Mouse (Mus musculus): ENCODE results near the gene Ovgp1. TPM values are rescaled to one million over a fixed set of nuclear protein-coding genes. Genes with fewer than 3 reads are reported as not detected.

Ovgp1 gene
- 1.7 TPM for polyA plus RNA-seq (2014; fragmentation: Illumina TruSeq; extraction: RNeasy Lipid Tissue Mini Kit (QIAGEN cat#74804); ENCODE audit: low replicate concordance)

GRCm38 (mm10) chr3:105973411-105973810 is at the start of gene Ovgp1:
TSS of gene Ovgp1 (plus strand) at chr3:105973711.

GRCm38 (mm10) chr3:105932240-105933071 is 41.1 kb upstream of the Ovgp1 start, which contains the start of gene I830077J02Rik:
TSS of gene I830077J02Rik (minus strand) at chr3:105932664.

GRCm38 (mm10) chr3:105958974-105959580 is 14.4 kb upstream of the Ovgp1 start, which contains the start of gene Wdr77:
TSS of gene Wdr77 (plus strand) at chr3:105959369.

GRCm38 (mm10) chr3:105959999-105960398 is 13.5 kb upstream of the Ovgp1 start, which contains the start of gene Atp5f1:
TSS of gene Atp5f1 (minus strand) at chr3:105960099.

GRCm38 (mm10) chr3:106014546-106014945 is 41.0 kb downstream of the Ovgp1 start, which contains the start of gene Pifo:
TSS of gene Pifo (minus strand) at chr3:106014646.

GRCm38 (mm10) chr3:106032781-106033180 is 59.3 kb downstream of the Ovgp1 start, which contains the start of gene Chil5:
TSS of gene Chil5 (minus strand) at chr3:106032814.

Other genes with a start within 250 kb of the Ovgp1 start
- gene Rap1a, start 172.4 kb upstream of the Ovgp1 start, polyA plus RNA-seq (2014; fragmentation: Illumina TruSeq; extraction: RNeasy Lipid Tissue Mini Kit (QIAGEN cat#74804); ENCODE audit: low replicate concordance), result 567 TPM
- 0.82 TPM for gene Adora3, start 102.9 kb upstream of the Ovgp1 start, polyA plus RNA-seq (2014; fragmentation: Illumina TruSeq; extraction: RNeasy Lipid Tissue Mini Kit (QIAGEN cat#74804); ENCODE audit: low replicate concordance)
- 0.97 TPM for gene Tmigd3, start 102.8 kb upstream of the Ovgp1 start, polyA plus RNA-seq (2014; fragmentation: Illumina TruSeq; extraction: RNeasy Lipid Tissue Mini Kit (QIAGEN cat#74804); ENCODE audit: low replicate concordance)
- 6.8 TPM for gene I830077J02Rik, start 41.0 kb upstream of the Ovgp1 start, polyA plus RNA-seq (2014; fragmentation: Illumina TruSeq; extraction: RNeasy Lipid Tissue Mini Kit (QIAGEN cat#74804); ENCODE audit: low replicate concordance)
- gene Wdr77, start 14.3 kb upstream of the Ovgp1 start, polyA plus RNA-seq (2014; fragmentation: Illumina TruSeq; extraction: RNeasy Lipid Tissue Mini Kit (QIAGEN cat#74804); ENCODE audit: low replicate concordance), result 29.0 TPM
- 2,243 TPM for gene Atp5f1, start 13.6 kb upstream of the Ovgp1 start, polyA plus RNA-seq (2014; fragmentation: Illumina TruSeq; extraction: RNeasy Lipid Tissue Mini Kit (QIAGEN cat#74804); ENCODE audit: low replicate concordance)
- not detected for gene Pifo, start 40.9 kb downstream of the Ovgp1 start, polyA plus RNA-seq (2014; fragmentation: Illumina TruSeq; extraction: RNeasy Lipid Tissue Mini Kit (QIAGEN cat#74804); ENCODE audit: low replicate concordance)
- not detected for gene Chil5, start 59.1 kb downstream of the Ovgp1 start, polyA plus RNA-seq (2014; fragmentation: Illumina TruSeq; extraction: RNeasy Lipid Tissue Mini Kit (QIAGEN cat#74804); ENCODE audit: low replicate concordance)
- not detected for gene Chia1, start 139.5 kb downstream of the Ovgp1 start, polyA plus RNA-seq (2014; fragmentation: Illumina TruSeq; extraction: RNeasy Lipid Tissue Mini Kit (QIAGEN cat#74804); ENCODE audit: low replicate concordance)
- gene Chil3, start 193.9 kb downstream of the Ovgp1 start, polyA plus RNA-seq (2014; fragmentation: Illumina TruSeq; extraction: RNeasy Lipid Tissue Mini Kit (QIAGEN cat#74804); ENCODE audit: low replicate concordance), result not detected
- not detected for gene Chil4, start 245.8 kb downstream of the Ovgp1 start, polyA plus RNA-seq (2014; fragmentation: Illumina TruSeq; extraction: RNeasy Lipid Tissue Mini Kit (QIAGEN cat#74804); ENCODE audit: low replicate concordance)

Measured in small intestine, adult 10 weeks (tissue).